9 mouse cellular contexts compared by ENCODE assay signal in the genomic region with DNA sequence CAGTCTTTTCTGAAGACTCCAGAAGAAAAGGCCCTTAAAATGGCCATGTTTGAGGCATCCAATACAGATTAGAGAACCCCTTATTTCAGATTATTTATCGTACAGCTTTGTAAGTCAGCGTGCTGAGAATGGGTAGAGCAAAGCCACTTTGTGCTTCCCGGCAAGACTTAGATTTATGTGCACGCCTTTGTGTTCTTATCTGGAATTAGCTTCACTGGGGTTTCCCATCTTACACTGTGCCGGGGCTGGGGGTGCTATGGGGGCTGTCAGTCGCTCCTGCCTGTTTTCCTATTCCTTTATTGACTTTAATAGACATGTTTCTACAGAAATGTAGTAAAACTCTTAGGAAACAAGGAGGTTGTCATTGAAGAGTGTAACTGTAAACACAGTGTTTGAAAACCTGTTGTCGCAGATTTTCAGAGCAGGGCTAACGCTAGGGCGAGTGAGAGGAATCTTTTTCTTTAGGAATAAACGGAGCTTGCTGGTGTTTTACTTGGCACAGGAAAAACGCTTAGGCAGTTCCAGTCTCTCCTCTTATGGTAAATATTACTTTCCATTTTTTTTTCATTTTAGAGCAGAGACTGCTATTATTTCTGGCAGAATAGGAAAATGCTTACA. TPM values are rescaled to one million over a fixed set of nuclear protein-coding genes. Genes with fewer than 3 reads are reported as not detected.
DNase-seq lines count a peak whose midpoint lies in the region; ATAC-seq and TF ChIP-seq lines count a peak whose summit lies in the region.
"Had no signal": no experiment of that assay in that cellular context is flagged by ENCODE, and none has a peak within 500 bp of the region (broad histone marks: within the 10 kb centered on the region; RNA-seq: fewer than 3 reads in every experiment).

No protein-coding gene starts in this region.

- H3K4me3 ChIP-seq in heart, embryonic 11.5 days (ENCODE audit: low read depth, low read length), result peak overlapping the region; percentile 69
- peak overlapping the region; percentile 7; the same call in 1 of the 2 replicates for H3K4me3 ChIP-seq in brown adipose tissue, adult 24 weeks (ENCODE audit: insufficient read depth, low read depth, low read length)
- peak overlapping the region; percentile 84 for H3K4me3 ChIP-seq in heart, postnatal 0 days (ENCODE audit: low read depth, low read length)
- H3K4me3 ChIP-seq in midbrain, embryonic 11.5 days (ENCODE audit: low read depth, low read length), result no peak overlapping the region

- H3K9me3 ChIP-seq in heart, embryonic 11.5 days (replicated peaks; ENCODE audit: control insufficient read depth, low read length), result no peaks in the 10 kb centered on the region
- H3K9me3 ChIP-seq in heart, postnatal 0 days (replicated peaks; ENCODE audit: control insufficient read depth, low read length), result no peaks in the 10 kb centered on the region
- no peaks in the 10 kb centered on the region for H3K9me3 ChIP-seq in midbrain, embryonic 11.5 days (ENCODE audit: control insufficient read depth, low read length)

- peak overlapping the region; percentile 52; the same call in 1 of the 2 replicates for H3K9ac ChIP-seq in heart, embryonic 11.5 days (ENCODE audit: low read depth, low read length)
- H3K9ac ChIP-seq in heart, postnatal 0 days (replicated peaks; ENCODE audit: low read depth, low read length), result peak overlapping the region; percentile 56
- peak overlapping the region; percentile 20; the same call in 1 of the 2 replicates for H3K9ac ChIP-seq in midbrain, embryonic 11.5 days (ENCODE audit: low read length)

- H3K27me3 ChIP-seq in heart, embryonic 11.5 days (ENCODE audit: control insufficient read depth, insufficient read depth, low read length), result no peaks in the 10 kb centered on the region
- H3K27me3 ChIP-seq in heart, postnatal 0 days (ENCODE audit: control insufficient read depth, insufficient read depth, low read length), result no peaks in the 10 kb centered on the region
- H3K27me3 ChIP-seq in midbrain, embryonic 11.5 days (ENCODE audit: control insufficient read depth, insufficient read depth, low read length), result no peaks in the 10 kb centered on the region; the same call in 1 of the 2 replicates

- TF ChIP-seq EP300 in heart, postnatal 0 days (IDR thresholded peaks at IDR 0.05; ENCODE audit: low read depth), result no peak

- 41% methylated on average over 11 of the region's 11 CpGs for WGBS in heart, embryonic 11.5 days (ENCODE audit: insufficient replicate concordance)
- WGBS in heart, postnatal 0 days, result 17% methylated on average over 11 of the region's 11 CpGs
- WGBS in midbrain, embryonic 11.5 days, result 79% methylated on average over 11 of the region's 11 CpGs

- TF ChIP-seq CTCF in heart, postnatal 0 days (IDR thresholded peaks at IDR 0.05; ENCODE audit: low read depth), result no peak

- H3K27ac ChIP-seq in heart, embryonic 11.5 days (ENCODE audit: low read depth, low read length), result peak overlapping the region; percentile 84
- H3K27ac ChIP-seq in brown adipose tissue, adult 24 weeks (replicated peaks; ENCODE audit: low read depth, low read length), result no peak overlapping the region
- H3K27ac ChIP-seq in heart, postnatal 0 days (ENCODE audit: low read depth), result peak overlapping the region; percentile 68
- H3K27ac ChIP-seq in midbrain, embryonic 11.5 days (ENCODE audit: low read depth, low read length), result no peak overlapping the region

- H3K36me3 ChIP-seq in heart, embryonic 11.5 days (ENCODE audit: control insufficient read depth, insufficient read depth, low read length), result no peaks in the 10 kb centered on the region
- 0 out of 2 replicates have a peak, but pooled peaks cover 7% of the 10 kb centered on the region for H3K36me3 ChIP-seq in heart, postnatal 0 days (replicated peaks; ENCODE audit: control insufficient read depth, insufficient read depth, low read length)
- H3K36me3 ChIP-seq in midbrain, embryonic 11.5 days (ENCODE audit: control insufficient read depth, insufficient read depth, low read length), result no peaks in the 10 kb centered on the region

- intact Hi-C loops in heart, postnatal 25 days (cut with DNase I), result loop anchor here (5.0 kb wide), 3 partner anchors 118 to 203 kb away; no protein-coding TSS in a partner anchor

- ATAC-seq in heart, embryonic 11.5 days (replicated peaks; ENCODE audit: insufficient number of reproducible peaks, low FRiP score, low TSS enrichment), result no peak
- no peak for ATAC-seq in heart, postnatal 0 days (ENCODE audit: insufficient read depth, low read depth)
- ATAC-seq in midbrain, embryonic 11.5 days (ENCODE audit: low FRiP score), result no peak

- H3K4me2 ChIP-seq in heart, embryonic 11.5 days, result peak overlapping the region; percentile 88
- peak overlapping the region; percentile 83 for H3K4me2 ChIP-seq in heart, postnatal 0 days (ENCODE audit: low read depth, low read length)
- H3K4me2 ChIP-seq in midbrain, embryonic 11.5 days, result peak overlapping the region; percentile 25; the same call in 1 of the 2 replicates

- peaks cover 33% of the 10 kb centered on the region for H3K4me1 ChIP-seq in heart, embryonic 11.5 days (ENCODE audit: control insufficient read depth, insufficient read depth, low read length)
- H3K4me1 ChIP-seq in brown adipose tissue, adult 24 weeks (ENCODE audit: control insufficient read depth, insufficient read depth, insufficient read length, low read length), result no peaks in the 10 kb centered on the region
- H3K4me1 ChIP-seq in heart, postnatal 0 days (ENCODE audit: control insufficient read depth, insufficient read depth), result peaks cover 35% of the 10 kb centered on the region
- peaks cover 9% of the 10 kb centered on the region for H3K4me1 ChIP-seq in midbrain, embryonic 11.5 days (ENCODE audit: control insufficient read depth, insufficient read depth, low read length)

- DNase-seq in heart, postnatal 25 days (ENCODE audit: low spot score), result no peak
- no peak for DNase-seq in heart, postnatal 0 days (ENCODE audit: low spot score)
- peak; percentile 81 for DNase-seq in midbrain, embryonic 11.5 days (ENCODE audit: low spot score, missing footprints)
- DNase-seq in urinary bladder, postnatal 4 days (ENCODE audit: low spot score in 2 of 2), result no peak
- DNase-seq in adrenal gland, adult 8-10 months, result no peak
- DNase-seq in adrenal gland, adult (ENCODE audit: inconsistent age in 2 of 2, low spot score in 1 of 2), result no peak
- DNase-seq: thymus, postnatal 14 days had no signal

RNA-seq across cellular contexts. Expression of gene Lhfp, which starts 3.5 kb away (rescaled TPM):
- 64.5 and 85.7 TPM in 2 replicates for polyA plus RNA-seq in heart, embryonic 11.5 days (2014; fragmentation: Nextera tagmentation; extraction: Ambion mirVana)
- total RNA-seq in heart, postnatal 25 days (2021), result 10 to 100 TPM; 53.2 to 55.7 TPM
- polyA plus RNA-seq in brown adipose tissue, adult 24 weeks (2012; ENCODE audit: insufficient read depth, insufficient read length, missing spikeins), result 7.8 and 14.7 TPM in 2 replicates
- 78.0 and 101 TPM in 2 replicates for total RNA-seq in heart, postnatal 0 days (2014; rRNA removed; ENCODE audit: low replicate concordance)
- 87.2 and 94.9 TPM in 2 replicates for polyA plus RNA-seq in heart, postnatal 0 days (2015; fragmentation: Nextera tagmentation; extraction: Ambion mirVana)
- polyA plus RNA-seq in midbrain, embryonic 11.5 days (2014; fragmentation: Nextera tagmentation; extraction: Ambion mirVana), result 44.6 and 49.8 TPM in 2 replicates
- total RNA-seq in adrenal gland, adult 8-10 months (2022), result 10 to 100 TPM; 17.4 to 26.7 (median 23.4) TPM

RNA-seq across cellular contexts. Expression of gene Cog6, which starts 27.8 kb away (rescaled TPM):
- 59.0 and 66.0 TPM in 2 replicates for polyA plus RNA-seq in heart, embryonic 11.5 days (2014; fragmentation: Nextera tagmentation; extraction: Ambion mirVana)
- 10 to 100 TPM; 54.5 to 56.3 TPM for total RNA-seq in heart, postnatal 25 days (2021)
- 21.2 and 24.0 TPM in 2 replicates for polyA plus RNA-seq in brown adipose tissue, adult 24 weeks (2012; ENCODE audit: insufficient read depth, insufficient read length, missing spikeins)
- 51.8 and 64.5 TPM in 2 replicates for total RNA-seq in heart, postnatal 0 days (2014; rRNA removed; ENCODE audit: low replicate concordance)
- 54.4 and 54.7 TPM in 2 replicates for polyA plus RNA-seq in heart, postnatal 0 days (2015; fragmentation: Nextera tagmentation; extraction: Ambion mirVana)
- polyA plus RNA-seq in midbrain, embryonic 11.5 days (2014; fragmentation: Nextera tagmentation; extraction: Ambion mirVana), result 50.7 and 58.1 TPM in 2 replicates
- 10 to 100 TPM; 31.3 to 38.8 (median 38.1) TPM for total RNA-seq in adrenal gland, adult 8-10 months (2022)

Comparison
In these comparisons a context has a peak if more than half of its experiments do, and no peak if none do; other contexts are left out.
1. H3K27ac ChIP-seq: peak in heart, embryonic 11.5 days (single experiment) and heart, postnatal 0 days (single experiment); none in brown adipose tissue, adult 24 weeks (single experiment) and midbrain, embryonic 11.5 days (single experiment).
2. H3K4me2 ChIP-seq: peak in every context shown above with its lines; median percentile 88 in heart, embryonic 11.5 days; 83 in heart, postnatal 0 days; 25 in midbrain, embryonic 11.5 days.
3. Peak in every context shown above with its lines, with median percentiles within 50 percentile points of each other: H3K9ac ChIP-seq.